Mouse (Mus musculus) E14TG2a.4 (cell line): Measurements from ENCODE around the gene Stpg4.

Experiments
- H3K27me3 ChIP-seq: 2 replicates; pipeline ENCODE4 v1.6.1; 2014; ENCODE audit warnings: low read length, control low read depth; ENCODE audit not compliant: insufficient read depth
- H3K36me3 ChIP-seq: 2 replicates; pipeline ENCODE4 v1.6.1; 2014; ENCODE audit warnings: low read length, control low read depth; ENCODE audit not compliant: insufficient read depth
- H3K4me1 ChIP-seq: replicated peaks from 2 replicates; pipeline ENCODE4 v1.6.1; 2014; ENCODE audit warnings: low read depth, low read length, control low read depth
- H3K4me3 ChIP-seq: replicated peaks from 2 replicates; pipeline ENCODE4 v1.5.1; 2014; ENCODE audit warnings: mild to moderate bottlenecking, low read length
- H3K9me3 ChIP-seq: 2 replicates; pipeline ENCODE4 v1.6.1; 2014; ENCODE audit warnings: low read length, control low read depth
- CTCF ChIP-seq: conservative IDR thresholded peaks from 2 replicates; pipeline ENCODE4 v1.5.1; 2014; ENCODE audit warnings: low read length
- NANOG ChIP-seq: IDR thresholded peaks from 2 replicates; pipeline ENCODE4 v1.6.1; 2014; ENCODE audit warnings: borderline replicate concordance, low read length, mixed read lengths
- POU5F1 ChIP-seq: IDR thresholded peaks from 2 replicates; pipeline ENCODE4 v1.6.1; 2014; ENCODE audit warnings: low read length, borderline replicate concordance

Gene Stpg4

DNA sequence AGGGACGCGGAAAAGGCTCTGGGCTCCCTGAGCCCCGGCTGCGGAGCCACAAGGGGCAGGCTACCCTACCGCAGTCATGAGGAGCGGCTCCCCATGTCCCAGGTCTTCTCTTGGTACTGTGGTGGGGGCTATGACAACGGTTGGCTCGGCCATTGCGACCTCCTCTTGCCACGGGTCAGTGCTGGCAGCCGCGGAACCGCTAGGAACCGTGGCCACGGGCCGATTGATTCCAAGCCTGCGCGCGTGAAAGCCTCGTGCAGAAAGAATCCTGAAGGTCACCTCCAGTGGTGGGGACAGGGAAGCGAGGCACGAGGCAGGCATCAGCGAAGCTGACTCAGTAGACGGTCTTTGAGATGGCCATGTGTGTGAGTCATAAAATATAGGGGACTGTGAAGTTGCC, at the start of gene Stpg4:
Gene Stpg4, minus strand, starts transcription at position 231 of the 400 bp plus-strand sequence.
- peak within 1 kb of the TSS; percentile 48 for H3K4me3 ChIP-seq
- TF ChIP-seq POU5F1 (no peak), CTCF (no peak), NANOG (no peak)
- peaks cover 12% of the 10 kb centered on the region; the same call in 1 of the 2 replicates for H3K4me1 ChIP-seq
- H3K9me3 ChIP-seq = no peaks in the 10 kb centered on the region
- peaks cover 6% of the 10 kb centered on the region; the same call in 1 of the 2 replicates for H3K27me3 ChIP-seq
- peaks cover 33% of the 10 kb centered on the region for H3K36me3 ChIP-seq

DNA sequence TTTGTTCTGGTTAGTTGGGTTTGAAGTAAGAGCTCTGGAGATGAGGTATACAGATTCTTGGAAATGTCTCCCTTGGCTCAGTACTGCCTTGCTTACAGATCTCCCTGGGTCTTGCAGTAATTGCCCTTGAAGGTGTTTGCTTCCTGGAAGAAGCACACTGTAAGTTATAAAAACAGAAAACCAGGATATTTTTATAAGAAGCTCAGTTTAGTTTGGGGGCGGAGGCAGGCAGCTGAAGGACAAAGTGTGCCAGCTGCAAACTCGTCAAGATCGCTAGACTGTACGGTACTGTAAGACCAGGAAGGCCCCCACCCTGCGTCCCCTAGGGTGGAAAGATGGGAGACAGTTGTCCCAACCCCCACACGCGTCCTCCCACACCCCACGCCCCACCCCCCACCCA, 47.8 kb upstream of the Stpg4 start:
- Histone ChIP-seq H3K36me3 (no peaks in the 10 kb centered on the region), H3K9me3 (no peaks in the 10 kb centered on the region), H3K4me3 (no peak overlapping the region; the same call in 1 of the 2 replicates), H3K4me1 (peaks cover 67% of the 10 kb centered on the region), H3K27me3 (peaks cover 21% of the 10 kb centered on the region; the same call in 1 of the 2 replicates)
- TF ChIP-seq POU5F1 = no peak
- TF ChIP-seq CTCF = no peak
- TF ChIP-seq NANOG = no peak

DNA sequence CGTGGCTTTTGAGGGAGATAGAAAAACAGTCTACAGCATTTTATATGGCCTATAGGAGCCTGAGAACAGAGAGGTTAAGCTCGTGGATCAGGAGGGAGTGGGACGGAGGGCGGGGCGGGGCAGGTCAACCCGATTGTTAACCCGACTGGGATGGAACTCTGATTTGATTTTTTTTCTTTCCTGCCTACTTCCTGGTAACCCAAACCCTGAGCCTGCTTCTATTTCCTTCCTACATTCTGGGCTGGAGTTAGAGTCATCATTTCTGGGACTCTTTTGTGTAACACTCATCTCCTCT, 46.9 kb upstream of the Stpg4 start:
- TF ChIP-seq POU5F1 (no peak), CTCF (no peak), NANOG (no peak)
- Histone ChIP-seq H3K27me3 (peaks cover 21% of the 10 kb centered on the region; the same call in 1 of the 2 replicates), H3K4me3 (peak overlapping the region; percentile 62), H3K9me3 (no peaks in the 10 kb centered on the region), H3K36me3 (no peaks in the 10 kb centered on the region), H3K4me1 (peaks cover 74% of the 10 kb centered on the region)

DNA sequence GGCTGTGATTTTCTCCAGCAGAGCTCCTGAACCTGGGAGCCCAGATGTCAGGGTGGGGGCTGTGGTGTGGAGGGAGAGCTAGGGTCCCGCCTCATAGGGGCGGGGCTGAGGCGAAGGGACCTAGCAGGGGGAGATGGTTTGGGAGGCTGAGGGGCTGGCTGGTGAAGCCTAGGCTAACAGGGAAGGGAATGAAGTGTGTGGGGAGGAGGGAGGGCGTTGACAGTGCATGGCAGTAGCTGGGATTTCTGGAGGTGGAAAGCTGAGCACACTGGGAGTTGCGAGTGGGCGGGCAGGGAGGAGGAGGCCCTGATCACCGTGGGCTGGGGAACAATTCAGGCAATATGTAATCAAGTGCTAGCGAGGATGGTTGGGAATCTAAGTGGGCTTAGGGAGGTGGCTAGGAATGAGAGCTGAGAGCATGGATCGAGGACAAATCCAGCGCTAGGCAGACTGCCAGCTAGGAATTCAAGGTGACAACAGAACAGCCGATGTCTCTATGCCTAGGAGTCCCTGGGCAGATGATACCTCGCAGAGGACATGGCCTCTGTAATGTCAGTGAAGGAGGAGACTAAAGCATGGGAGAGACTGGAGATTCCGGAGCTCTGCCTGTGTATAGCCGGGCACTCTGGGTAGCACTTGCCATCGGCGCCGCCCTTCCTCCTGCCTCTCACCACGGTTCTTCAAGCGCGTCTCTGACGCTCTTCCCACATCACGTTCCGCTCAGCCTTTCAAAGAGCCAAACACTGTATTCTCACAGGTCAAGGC, 46.4 kb upstream of the Stpg4 start:
- peaks cover 21% of the 10 kb centered on the region; the same call in 1 of the 2 replicates for H3K27me3 ChIP-seq
- peak overlapping the region; percentile 62 for H3K4me3 ChIP-seq
- H3K4me1 ChIP-seq = peaks cover 79% of the 10 kb centered on the region
- H3K36me3 ChIP-seq = no peaks in the 10 kb centered on the region
- no peak for TF ChIP-seq NANOG
- TF ChIP-seq CTCF = no peak
- no peak for TF ChIP-seq POU5F1
- no peaks in the 10 kb centered on the region for H3K9me3 ChIP-seq

DNA sequence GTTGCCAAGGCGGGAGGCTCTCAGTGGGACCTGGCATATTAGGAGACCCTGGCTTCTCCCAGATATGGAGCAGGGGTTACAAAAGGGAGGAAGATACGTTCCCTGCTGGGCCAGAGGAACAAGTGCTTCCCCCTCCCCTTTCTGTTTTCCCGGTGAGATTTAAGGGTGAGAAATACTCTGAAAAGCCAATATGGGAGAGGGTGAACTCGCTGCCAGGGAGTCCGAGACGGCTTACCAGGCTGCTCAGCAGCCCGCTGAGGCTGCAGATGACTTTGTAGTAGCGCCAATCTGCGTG, 45.8 kb upstream of the Stpg4 start:
- Histone ChIP-seq H3K4me3 (peak overlapping the region; percentile 62), H3K36me3 (no peaks in the 10 kb centered on the region), H3K4me1 (peaks cover 75% of the 10 kb centered on the region), H3K27me3 (peaks cover 21% of the 10 kb centered on the region; the same call in 1 of the 2 replicates), H3K9me3 (no peaks in the 10 kb centered on the region)
- no peak for TF ChIP-seq NANOG
- no peak for TF ChIP-seq CTCF
- TF ChIP-seq POU5F1 = no peak

DNA sequence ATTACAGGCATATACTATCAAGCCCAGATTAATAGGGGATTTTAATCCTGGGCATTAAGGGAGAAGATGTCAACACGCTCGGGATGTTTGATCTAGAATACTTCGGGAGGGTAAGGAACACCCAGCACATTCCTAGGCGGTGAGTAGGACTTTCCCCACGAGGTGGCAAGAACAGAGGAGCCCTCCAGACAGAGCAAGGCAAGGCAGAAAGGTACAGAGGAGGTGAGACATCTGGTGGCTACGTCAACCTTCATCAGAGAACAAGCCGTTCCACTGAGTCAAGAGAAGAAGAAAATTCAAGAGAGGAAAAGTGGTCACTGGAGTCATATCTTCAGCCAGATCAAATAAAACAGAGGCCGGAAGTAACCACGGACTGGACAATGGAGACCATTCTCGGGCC, 45.3 kb upstream of the Stpg4 start:
- TF ChIP-seq POU5F1 (no peak), NANOG (no peak), CTCF (no peak)
- Histone ChIP-seq H3K9me3 (no peaks in the 10 kb centered on the region), H3K27me3 (peaks cover 21% of the 10 kb centered on the region; the same call in 1 of the 2 replicates), H3K4me1 (peaks cover 70% of the 10 kb centered on the region), H3K4me3 (no peak overlapping the region), H3K36me3 (no peaks in the 10 kb centered on the region)

DNA sequence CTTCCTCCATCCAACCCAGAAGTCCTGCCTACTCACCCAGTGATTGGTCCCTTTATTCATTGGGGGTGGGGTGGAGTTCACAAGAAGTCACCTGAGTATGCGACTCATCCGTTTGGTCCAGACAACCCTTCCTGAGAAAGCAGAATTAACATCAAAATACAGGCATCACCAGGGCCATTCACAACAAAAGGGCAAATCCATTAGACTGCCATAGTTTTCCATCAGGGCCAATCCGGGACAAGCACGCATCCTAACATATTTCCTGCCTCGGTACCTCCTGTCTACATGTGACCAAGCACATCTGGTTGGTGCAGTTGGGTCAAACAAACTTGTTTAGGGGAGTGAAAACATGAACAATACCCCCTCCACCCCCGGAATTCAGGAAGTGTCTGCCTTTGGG, 44.1 kb upstream of the Stpg4 start:
- Histone ChIP-seq H3K4me3 (no peak overlapping the region), H3K9me3 (no peaks in the 10 kb centered on the region), H3K27me3 (peaks cover 21% of the 10 kb centered on the region; the same call in 1 of the 2 replicates), H3K36me3 (no peaks in the 10 kb centered on the region), H3K4me1 (peaks cover 65% of the 10 kb centered on the region)
- peak; percentile 93 for TF ChIP-seq NANOG
- no peak; the same call in 1 of the 2 replicates for TF ChIP-seq POU5F1
- no peak for TF ChIP-seq CTCF

DNA sequence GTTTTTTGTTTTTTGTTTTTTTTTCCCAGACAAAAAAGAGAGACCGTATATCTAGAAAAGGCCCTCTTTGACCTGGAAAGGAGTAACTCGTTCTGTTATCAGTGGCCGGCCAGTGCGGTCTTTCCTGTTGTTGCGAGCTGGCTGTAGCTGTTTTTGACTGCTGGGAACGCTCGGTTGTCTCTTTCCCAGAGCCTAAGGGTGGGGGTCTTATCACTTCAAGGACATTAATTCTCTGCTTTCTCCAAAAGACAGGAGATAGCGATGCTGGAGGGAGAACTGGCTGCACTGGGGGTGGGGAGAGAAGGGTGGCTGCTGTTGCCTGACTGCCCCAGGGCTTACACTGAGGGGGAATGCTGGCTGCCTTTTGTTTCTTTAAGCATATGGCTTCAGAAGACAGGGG, 43.3 kb upstream of the Stpg4 start:
- Histone ChIP-seq H3K36me3 (no peaks in the 10 kb centered on the region), H3K27me3 (peaks cover 15% of the 10 kb centered on the region; the same call in 1 of the 2 replicates), H3K4me3 (0 out of 2 replicates have a peak overlapping the region, but pooled peaks have one; percentile 10), H3K4me1 (peaks cover 65% of the 10 kb centered on the region), H3K9me3 (no peaks in the 10 kb centered on the region)
- TF ChIP-seq POU5F1 (no peak), CTCF (no peak), NANOG (no peak)
